Mouse (Mus musculus): ENCODE measurements around the gene Srebf1. TPM values are rescaled to one million over a fixed set of nuclear protein-coding genes. Genes with fewer than 3 reads are reported as not detected.

The Srebf1 gene
- total RNA-seq, 4 experiments from 2014 or later: 35.4 to 57.5 (median 43.5) TPM

DNA sequence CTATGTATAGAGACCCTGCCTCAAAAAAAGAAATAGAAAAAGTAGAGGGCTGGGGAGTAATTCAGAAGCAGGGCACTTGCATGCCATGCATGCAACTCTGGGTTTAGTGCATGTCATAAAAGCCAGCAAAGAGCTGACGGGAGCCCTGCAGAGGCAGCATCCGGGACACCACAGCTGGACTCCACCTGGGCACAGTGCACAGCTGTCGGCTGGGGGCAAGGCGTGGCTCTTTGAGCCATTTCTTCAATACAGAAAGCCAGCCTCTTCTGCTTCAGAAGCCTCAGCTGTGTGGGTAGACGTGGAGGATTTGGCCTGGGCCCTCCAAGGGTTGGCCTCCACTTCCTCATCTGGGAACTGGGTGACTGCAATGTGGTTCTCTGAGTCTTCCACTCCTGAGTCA is 13.0 kb upstream of the Srebf1 start:
- DNase-seq (ENCODE audit: low spot score in 2 of 2): no peak

DNA sequence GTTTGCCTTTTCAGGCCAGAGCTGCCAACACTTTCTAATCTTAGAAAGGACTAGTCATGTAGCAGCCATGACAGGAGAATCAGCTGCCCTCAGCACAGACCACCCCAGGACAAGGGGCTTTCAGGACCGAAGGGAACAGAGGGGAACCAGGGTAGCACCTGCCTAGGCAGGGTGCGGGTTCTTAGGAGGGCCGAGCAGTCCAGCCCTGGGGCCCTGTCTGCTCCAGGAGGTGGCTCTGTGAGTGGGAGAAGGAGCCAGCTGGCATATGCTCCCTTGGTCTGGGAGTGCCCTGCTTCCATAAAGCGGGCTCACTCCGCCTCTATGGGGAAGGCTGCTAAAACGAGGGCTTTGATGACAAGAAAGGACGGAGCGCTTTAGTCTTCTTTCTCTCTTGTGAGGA is 10.9 kb upstream of the Srebf1 start:
- DNase-seq (ENCODE audit: low spot score in 2 of 2): no peak

DNA sequence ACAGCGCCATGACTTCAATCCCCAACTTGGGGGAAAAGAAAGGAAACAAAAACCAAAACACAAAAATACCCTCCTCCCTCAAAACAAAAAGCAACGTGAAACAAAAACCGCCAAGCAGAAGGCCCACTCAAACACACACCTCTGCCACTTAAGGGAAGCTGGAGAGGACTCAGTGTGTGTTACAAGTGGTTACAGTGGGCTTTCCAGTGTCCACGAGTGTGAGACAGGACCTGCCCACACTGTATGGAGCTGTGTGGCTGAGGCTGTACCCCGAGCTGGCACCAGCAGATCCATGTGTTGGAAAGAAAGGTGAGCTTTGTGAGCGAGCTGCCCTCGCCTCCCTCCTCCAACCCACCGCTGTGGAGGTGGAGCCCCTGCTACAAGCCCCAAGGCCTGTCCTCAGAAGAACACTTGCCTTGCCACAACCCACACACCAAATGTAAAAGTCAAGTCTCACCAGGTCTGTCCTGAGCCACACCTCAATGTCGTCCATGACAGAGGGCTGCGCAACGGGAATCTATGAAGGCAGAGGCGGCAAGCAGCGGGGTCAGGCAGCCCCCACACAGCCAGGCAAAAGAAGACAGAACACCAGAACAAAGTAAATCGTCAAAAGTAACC is 10.2 kb upstream of the Srebf1 start:
- DNase-seq (ENCODE audit: low spot score in 2 of 2): no peak

DNA sequence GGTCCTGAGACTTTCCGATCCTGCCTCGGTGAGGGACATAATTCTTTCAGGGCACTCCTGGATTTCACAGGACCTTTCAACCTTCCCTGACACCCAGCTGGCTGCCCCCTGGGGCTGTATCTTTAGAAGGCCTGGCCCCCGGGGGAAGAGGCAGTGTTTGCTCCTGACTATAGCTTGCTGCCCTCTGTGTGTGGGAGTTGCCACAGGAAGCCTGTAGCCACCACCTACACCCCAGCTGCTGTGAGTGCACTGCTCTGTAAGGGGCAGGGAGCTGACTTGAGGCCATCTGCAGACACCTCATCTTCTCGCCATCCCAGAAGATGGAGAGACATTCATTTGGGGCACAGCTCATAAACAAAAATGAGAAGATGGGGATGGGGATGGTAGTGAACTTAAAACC is 9.6 kb upstream of the Srebf1 start:
- DNase-seq (ENCODE audit: low spot score in 2 of 2): no peak

DNA sequence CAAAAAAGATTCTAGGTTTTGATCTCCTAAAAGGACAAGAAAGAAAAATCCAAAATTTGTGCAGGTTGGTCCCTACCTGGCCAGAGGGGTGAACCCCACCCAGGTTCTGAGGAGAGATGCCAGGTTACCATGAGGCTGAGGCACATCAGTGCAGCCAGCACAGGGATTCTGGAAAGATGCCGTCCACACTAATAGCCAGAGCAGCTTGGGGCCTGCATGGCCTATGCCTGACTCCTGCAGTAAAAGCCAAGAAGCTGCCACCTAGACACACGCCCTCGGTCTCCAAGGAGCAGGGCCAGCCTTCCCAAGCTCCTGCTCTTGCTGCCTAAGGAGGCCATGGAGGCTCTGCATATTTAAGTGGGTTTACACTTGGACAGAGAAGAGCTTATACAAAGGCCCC is 8.9 kb upstream of the Srebf1 start:
- DNase-seq (ENCODE audit: low spot score in 2 of 2): no peak

DNA sequence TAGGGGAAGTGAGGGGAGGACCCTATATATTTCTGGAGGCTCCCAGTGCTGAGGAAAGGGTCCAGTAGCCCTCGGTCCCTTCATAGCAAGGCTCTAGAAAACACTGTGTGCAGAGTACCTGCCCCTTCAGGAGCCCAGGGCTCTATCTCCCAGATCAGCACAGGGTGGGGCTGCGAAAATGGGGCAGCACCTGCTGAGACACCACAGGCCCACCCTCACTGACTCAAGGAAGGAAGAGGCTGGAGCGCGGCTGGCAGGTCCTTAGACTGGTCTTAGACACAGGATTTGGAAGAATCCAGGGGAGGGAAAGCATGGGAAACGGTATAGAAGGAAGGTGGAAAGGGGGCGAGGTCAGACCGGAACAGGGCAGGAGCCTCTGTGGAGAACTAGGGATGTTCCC is 8.1 kb upstream of the Srebf1 start:
- no peak for DNase-seq (ENCODE audit: low spot score in 2 of 2)

DNA sequence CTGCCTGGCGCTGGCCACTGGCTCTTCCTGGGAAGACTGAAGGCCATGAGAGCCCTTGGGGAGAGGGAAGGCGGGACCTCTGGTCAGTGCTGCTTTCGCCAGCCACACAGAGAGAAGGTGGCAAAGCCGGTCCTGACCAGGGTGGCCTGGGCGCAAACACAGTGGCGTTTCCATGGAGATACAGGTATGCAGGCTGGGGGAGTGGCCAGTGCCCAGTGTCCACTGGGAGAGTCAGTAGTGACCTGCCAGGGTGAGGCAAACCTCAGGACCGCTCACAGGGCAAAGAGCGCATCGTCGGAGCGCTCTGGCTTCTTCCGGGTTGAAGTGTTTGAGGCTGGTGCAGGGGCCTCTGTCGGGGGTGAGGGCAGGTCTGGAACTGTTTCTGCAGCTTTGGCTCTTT is 7.4 kb upstream of the Srebf1 start:
- DNase-seq (ENCODE audit: low spot score in 2 of 2): no peak

DNA sequence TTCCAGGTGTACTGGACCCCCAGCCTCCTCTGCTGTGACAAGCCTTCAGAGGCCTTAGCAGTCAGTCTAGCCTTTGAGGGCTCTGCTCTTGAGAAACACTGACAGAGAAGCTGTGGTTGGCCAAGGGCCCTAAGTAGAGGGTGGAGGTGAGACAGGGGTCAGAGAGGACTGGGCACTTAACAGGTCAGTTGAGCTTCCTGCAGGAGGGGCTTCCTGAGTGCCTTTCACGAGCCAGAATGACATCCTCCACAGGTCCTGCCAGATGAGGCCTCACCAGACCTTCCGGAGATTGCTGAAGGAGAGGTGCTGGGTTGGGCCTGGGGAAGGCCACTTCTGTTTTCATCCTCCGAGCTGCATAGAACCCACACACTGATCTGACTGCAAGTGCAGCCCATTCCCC is 6.1 kb upstream of the Srebf1 start:
- DNase-seq (ENCODE audit: low spot score in 2 of 2): no peak

DNA sequence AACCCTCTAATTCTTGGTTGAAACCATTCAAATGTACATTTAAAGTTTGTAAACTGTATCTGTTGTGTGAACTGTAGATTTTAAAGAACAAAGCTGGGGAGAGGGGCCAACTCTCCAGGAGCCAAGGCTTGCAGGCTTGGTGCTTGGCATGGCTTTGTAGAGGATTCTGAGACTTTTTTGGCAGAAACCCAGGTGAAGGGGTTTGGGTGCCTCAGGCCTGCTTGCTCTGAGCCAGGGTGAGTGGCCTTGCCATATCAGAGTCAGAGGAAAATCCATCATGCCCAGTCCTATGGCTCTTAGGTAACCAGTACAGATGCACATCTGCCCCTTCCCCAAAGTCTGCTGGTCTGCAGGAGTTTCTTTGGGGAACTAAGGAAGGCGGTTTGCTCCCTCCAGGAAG is 3.5 kb upstream of the Srebf1 start:
- no peak for DNase-seq (ENCODE audit: low spot score in 2 of 2)

DNA sequence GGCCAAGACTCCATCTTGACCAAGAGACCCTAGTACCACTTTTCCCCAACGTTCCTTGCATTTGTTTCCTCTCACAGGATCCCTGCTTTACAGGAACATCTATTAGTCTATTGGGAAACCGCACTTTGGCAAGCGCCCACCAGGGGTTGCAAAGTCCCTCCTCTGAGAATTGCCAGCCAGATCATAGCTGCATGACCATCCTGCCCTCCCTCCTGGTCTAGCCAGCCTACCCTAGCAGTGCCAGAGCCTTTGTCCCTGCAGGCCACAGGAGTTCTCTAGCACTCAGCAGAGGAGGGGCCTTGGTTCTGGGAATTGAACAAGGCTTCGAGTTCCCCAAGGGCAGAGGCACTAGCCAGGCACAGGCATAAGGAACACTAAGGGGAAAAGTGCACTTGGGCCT is 2.3 kb upstream of the Srebf1 start:
- DNase-seq (ENCODE audit: low spot score in 2 of 2): no peak

DNA sequence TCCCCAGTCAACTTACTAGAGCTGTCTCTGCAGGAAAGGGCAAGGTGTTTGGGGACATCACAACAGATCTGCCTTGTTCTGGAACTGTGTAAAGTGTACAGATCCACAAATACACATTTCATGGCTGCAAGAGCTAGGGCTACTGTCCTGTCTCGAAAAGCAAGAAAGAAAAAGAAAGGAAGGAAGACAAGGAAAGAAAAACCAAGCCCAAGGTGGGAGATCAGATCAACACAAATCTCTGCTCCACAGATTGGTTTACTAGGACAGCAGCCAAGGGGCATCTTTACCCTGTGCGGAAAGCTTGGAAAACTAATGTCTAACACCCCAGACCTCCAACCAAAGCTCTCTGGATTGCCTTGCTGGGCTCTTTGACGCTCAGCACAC is 304 bp downstream of the Srebf1 start:
- no peak for DNase-seq (ENCODE audit: low spot score in 2 of 2)

DNA sequence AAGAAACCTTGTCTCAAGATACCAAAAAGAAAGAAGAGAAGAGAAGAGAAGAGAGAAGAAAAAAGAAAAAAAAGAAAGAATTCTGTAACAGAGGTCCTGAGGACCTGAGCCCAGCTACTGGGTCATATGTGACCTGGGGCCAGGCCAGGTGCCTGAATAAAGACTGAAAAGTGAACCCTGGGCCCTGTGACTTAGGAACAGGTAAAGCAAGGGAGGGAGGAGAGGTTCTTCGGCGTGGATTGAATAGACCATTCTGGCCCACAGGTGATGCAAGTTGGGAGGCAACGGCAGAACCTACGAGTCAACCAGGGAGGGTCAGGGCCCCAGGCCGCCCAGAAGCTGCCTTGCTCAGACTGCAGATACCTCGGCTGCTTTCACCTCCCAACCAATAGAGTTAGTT is 956 bp downstream of the Srebf1 start:
- DNase-seq (ENCODE audit: low spot score in 2 of 2): no peak

DNA sequence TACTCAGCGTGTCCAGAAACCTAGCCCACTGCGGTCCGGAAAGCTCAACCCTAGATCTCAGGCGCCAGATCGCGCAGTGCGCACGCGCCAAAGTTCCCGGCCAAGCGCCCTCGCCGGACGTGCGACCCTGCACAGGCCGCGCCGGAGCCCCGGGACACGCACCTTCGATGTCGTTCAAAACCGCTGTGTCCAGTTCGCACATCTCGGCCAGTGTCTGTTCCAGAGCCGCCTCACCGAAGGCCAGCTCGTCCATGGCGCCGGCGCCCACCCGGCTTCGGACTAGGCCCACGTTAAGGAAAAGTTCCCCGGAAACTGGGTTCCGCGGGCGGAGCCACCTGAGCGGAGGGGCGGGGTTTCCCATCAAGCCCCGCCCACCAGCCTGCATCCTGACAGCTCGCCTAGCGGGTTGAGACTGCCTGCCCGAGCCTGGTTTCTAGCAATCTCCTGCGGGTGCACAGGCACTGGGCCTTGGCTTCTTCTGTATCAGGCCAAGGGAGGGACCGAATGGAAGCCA is 2.0 kb downstream of the Srebf1 start:
- peak; percentile 90 to 94 for DNase-seq (ENCODE audit: low spot score in 2 of 2)

DNA sequence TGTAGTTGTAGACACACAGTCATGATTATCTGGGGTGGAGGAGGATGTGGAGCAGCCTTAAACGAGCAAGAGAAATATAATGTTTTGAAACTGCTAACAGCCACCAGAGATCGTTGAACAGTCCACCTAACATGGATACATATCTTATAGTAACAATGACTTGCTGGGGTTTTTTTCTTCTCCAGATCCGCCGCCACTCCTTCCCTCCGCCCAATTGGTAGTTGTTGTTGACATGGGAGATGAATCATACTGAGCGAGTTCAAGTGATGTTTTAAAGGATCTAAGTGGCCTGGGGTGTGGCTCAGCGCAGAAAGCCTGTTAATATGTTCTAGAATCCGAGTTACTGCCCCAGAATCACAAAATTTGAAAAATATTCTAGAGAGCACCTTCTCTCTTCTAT is 2.8 kb downstream of the Srebf1 start:
- DNase-seq (ENCODE audit: low spot score in 2 of 2): no peak

DNA sequence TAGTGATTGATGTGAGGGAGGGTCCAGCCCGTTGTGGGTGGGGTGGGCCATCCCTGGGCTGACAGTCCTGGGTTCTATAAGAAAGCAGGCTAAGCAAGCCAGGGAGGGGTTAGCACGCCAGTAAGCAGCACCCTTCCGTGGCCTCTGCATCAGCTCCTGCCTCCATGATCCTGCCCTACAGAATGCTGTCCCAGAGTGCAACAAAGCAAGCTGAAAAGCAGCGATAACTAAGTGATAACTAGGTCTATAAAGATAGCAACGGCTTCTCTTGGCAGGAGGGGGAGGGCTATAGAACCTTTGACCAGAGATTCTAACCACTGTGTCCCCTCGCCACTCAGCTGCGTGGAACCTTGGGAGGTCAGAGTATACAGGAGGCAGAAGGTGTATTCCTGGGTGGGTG is 4.9 kb downstream of the Srebf1 start:
- no peak for DNase-seq (ENCODE audit: low spot score in 2 of 2)

DNA sequence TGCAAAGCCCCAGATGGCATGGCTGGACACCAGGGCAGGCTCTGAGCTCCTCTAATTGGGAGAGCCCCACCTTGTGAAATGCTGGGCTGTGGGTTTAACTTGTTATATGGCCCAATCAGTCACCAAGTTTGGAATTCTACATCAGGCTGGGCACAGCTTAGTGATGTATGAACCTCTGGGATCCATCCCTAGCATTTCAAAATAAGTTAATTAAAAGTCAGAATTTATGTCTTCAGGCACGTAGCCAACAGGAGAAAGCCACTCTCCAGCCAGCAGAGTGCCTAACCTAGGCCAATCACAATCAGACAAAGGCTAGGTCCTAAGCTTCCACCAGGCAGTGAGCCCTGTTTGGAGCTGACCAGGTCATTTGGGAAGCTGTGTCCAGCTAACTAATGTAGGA is 5.7 kb downstream of the Srebf1 start:
- no peak for DNase-seq (ENCODE audit: low spot score in 2 of 2)

DNA sequence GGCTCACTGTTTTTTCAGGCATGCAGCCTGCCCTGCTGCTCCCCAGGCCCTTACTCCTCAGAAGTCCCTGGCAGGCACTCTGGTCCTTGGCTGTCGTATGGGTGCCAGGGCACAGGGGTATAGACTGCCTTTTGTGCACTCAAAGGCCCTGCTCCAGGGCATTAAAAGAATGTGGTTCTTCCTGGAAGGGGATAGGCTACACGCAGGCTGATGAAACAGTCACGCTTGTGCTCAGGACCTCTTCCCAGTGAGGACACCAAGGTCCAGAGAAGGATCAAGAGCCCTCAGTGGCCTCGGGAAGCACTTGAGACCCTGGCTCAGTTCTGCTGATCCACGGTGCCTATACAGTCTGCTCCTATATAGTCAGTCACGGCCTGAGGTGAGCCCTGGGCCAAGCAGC is 9.1 kb downstream of the Srebf1 start:
- DNase-seq (ENCODE audit: low spot score in 2 of 2): no peak

DNA sequence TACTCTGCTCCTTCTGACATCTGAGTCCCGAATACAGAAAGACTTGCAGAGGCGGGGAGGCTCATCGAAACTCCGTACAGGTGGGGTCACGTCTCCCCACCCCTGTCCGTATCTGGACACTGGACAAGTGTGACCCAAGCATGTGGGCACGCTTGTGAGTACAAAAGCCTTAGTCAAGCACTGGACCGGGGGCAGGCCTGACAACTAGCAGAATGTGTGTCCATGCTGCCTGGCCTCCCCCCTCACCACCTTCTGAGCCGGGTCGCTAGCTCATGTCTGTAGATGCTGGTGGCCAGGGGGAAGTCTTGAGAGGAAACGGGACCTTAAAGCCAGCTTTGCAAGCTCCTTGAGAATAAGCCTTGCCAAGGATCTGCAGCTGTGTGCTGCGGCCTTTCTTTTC is 10.6 kb downstream of the Srebf1 start:
- no peak for DNase-seq (ENCODE audit: low spot score in 2 of 2)

DNA sequence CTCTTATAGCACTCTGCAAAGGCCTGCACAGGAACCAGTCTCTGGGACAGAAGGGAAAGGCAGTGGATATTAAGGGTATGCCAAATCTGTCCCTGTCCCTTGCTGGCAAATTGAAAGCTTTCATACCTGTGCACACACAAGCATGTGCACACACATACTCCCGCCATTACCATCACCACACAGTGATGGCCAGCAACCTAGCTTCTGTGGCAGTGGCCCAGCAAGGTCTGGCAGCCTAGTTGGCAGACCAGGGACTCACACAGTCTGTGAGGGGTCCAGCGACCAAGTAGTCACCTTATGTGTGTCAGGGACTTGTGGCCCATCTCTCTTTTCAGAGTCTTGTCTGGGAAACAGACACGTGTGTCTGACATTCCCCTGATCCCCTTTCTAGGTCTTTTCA is 11.2 kb downstream of the Srebf1 start:
- no peak for DNase-seq (ENCODE audit: low spot score in 2 of 2)

DNA sequence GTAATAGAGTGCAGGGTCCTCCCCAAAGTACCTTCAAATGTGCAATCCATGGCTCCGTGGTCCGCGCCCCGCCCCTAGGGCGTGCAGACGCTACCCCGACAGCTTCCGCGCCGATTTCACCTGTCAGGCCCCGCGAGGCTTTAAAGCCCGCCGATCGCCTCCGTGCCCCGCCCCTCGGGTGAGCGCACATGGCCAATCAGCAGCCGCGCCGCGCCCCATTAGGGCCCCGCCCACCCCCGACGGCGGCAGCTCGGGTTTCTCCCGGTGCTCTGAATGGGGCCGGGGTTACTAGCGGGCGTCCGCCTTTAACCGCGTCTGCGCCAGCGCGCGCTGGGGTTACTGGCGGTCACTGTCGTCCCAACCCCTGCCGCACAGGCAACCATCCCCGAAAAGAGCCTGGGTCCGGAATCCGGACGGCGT is 12.1 kb downstream of the Srebf1 start:
- DNase-seq (ENCODE audit: low spot score in 2 of 2): peak; percentile 95 to 96

DNA sequence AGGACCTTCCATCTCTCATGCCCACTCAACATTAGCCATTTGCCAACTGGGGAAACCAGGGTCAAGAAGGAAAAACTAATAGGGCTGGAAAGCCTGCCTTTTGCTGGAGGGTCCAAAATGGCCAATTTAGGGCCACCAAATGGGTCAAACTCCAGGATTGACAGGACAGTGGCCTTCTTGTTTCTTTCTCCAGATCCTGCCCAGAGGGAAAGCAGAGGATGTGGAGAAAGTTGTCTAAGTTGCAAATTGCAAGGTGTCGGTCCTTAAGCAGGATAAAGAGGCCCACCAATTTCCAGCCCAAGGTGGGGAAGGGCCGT is 12.5 kb downstream of the Srebf1 start:
- DNase-seq (ENCODE audit: low spot score in 2 of 2): no peak

DNA sequence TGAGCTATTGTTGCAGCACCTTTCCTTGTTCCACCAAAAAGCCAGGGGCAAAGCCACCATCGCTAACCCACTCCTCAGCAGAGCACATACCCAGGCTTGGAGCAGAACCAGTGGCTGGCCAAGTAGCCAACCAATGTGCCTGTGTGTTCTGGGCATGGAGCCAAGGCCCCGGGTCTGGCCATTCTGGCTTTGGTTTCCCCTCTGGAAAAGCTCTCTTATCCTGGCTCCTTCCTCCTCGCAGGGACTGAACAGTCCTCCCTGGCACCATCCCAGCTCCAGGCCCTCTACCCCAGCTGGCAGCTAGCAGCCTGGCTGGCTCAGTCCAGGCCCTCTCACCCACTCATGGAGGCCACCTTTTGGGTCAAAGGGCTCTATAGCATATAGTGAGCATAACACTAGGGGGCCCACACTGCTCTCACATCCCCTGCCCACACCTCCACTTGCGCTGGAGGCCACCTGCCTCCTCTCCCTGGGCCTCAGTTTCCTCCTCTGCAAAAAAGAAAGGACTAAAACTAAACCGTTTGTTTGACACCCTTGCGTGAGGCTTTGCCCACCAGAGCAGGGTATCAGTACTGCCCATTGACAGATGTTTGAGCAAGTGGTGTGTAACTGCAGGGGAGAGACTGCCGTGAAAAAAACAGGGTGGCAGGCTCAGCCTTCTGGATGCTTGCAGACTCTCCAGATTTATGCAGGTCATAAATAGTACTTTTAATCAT is 13.0 kb downstream of the Srebf1 start:
- DNase-seq (ENCODE audit: low spot score in 2 of 2): peak; percentile 55 to 75

DNA sequence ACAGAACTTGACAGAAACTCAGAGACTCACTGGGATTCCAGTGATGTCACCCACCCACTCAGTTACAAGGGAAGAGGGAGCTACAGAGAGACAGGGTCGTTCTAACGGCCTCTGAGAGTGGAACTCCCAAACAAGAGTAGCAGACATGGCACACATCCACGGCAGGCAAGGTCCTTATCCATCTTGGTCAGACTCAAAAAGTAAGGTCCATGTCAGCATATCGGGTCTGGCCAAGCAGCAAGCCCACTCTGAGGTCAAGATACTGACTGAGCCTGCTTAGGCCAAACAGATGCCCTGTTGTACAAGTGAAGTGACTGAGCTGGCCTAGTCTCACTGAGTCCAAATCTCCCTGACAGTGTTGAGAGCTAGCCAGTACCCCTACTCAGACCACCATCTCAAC is 13.7 kb downstream of the Srebf1 start:
- no peak for DNase-seq (ENCODE audit: low spot score in 2 of 2)

DNA sequence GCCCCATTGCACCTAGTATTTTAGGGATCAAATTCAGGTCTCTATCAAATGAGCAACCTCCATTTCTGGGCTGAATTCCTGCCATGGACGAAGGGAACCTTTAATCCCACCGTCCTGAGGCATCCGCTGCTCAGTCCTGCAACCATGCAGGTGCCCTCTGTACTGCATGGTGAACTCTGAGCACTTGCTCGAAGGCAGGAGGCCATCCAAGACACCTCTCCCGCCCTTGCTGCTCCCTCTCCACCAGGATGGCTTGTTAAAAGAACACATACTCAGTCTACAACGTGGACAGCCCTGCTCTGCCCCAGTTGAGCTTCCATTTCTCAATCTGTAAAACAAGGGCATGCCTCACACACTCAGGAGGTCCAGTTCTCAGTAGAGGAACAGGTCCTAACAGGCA is 14.2 kb downstream of the Srebf1 start:
- DNase-seq (ENCODE audit: low spot score in 2 of 2): no peak

All from gastrocnemius, adult 8-10 months (tissue).